Comparison of ENCODE assay signal across 9 mouse cellular contexts in genomic region chr3:96704778-96705177, GRCm38 (mm10). TPM values are rescaled to one million over a fixed set of nuclear protein-coding genes. Genes with fewer than 3 reads are reported as not detected.
A peak's percentile ranks its signal among the peaks of the same experiment; 100 is the strongest.
DNase-seq lines count a peak whose midpoint lies in the region; TF ChIP-seq lines count a peak whose summit lies in the region.
"Had no signal": no experiment of that assay in that cellular context is flagged by ENCODE, and none has a peak within 500 bp of the region (broad histone marks: within the 10 kb centered on the region; RNA-seq: fewer than 3 reads in every experiment).

No protein-coding gene starts in this region.

- 0 out of 2 replicates have a peak, but pooled peaks have one; percentile 18 for TF ChIP-seq CTCF in lung, adult 2 months (IDR thresholded peaks at IDR 0.05; ENCODE audit: insufficient read depth, low read length)

- peaks cover 4% of the 10 kb centered on the region; the same call in 1 of the 2 replicates for H3K4me1 ChIP-seq in lung, adult 2 months (ENCODE audit: control insufficient read depth, insufficient read depth, low read length)

- no peaks in the 10 kb centered on the region; the same call in 1 of the 2 replicates for H3K36me3 ChIP-seq in splenic B cell, adult 2 months (ENCODE audit: control insufficient read depth, insufficient read depth, low read length, poor library complexity, severe bottlenecking)

- H3K4me3 ChIP-seq in lung, adult 2 months (replicated peaks; ENCODE audit: extremely low read depth, low read depth, low read length) = no peak overlapping the region

- 71% methylated on average over 11 of the region's 11 CpGs for WGBS in lung, adult 2 months

- no peaks in the 10 kb centered on the region for H3K27me3 ChIP-seq in splenic B cell, adult 2 months (ENCODE audit: control insufficient read depth, insufficient read depth, low read length, poor library complexity, severe bottlenecking)

- intact Hi-C loops in heart, postnatal 25 days (cut with DNase I) = loop anchor here (5.0 kb wide), 2 partner anchors 37 to 62 kb away; no protein-coding TSS in a partner anchor

- DNase-seq in heart, adult 11 months = peak; percentile 91
- DNase-seq in heart, postnatal 25 days (ENCODE audit: low spot score) = no peak
- peak; percentile 29 for DNase-seq in lung, adult 2 months
- no peak for DNase-seq in lung, postnatal 25 days (ENCODE audit: low spot score)
- DNase-seq in ZHBTc4 (ENCODE audit: low read depth, low spot score) = peak; percentile 52
- peak; percentile 44 for DNase-seq in splenic B cell, adult 2 months (ENCODE audit: low read depth, low spot score)
- no peak for DNase-seq in layer of hippocampus, postnatal 14 days (ENCODE audit: low spot score in 2 of 2)
- DNase-seq in layer of hippocampus, postnatal 10 days (ENCODE audit: low spot score in 2 of 2) = no peak
- DNase-seq: layer of hippocampus, adult 9-11 months had no signal

- TF ChIP-seq POLR2A in lung, adult 2 months (IDR thresholded peaks at IDR 0.05; ENCODE audit: borderline replicate concordance, extremely low read depth, low read depth, low read length) = no peak

RNA-seq across cellular contexts. Expression of gene Nudt17, which starts 3.6 kb away (rescaled TPM):
- total RNA-seq in heart, postnatal 25 days (2021) = 1 to 10 TPM; 2.3 to 3.2 TPM
- 3.8 and 4.7 TPM in 2 replicates for polyA plus RNA-seq in lung, adult 2 months (2012; rRNA removed)
- 10 to 100 TPM; 12.1 to 14.6 TPM for total RNA-seq in layer of hippocampus, postnatal 14 days (2021)
- 10 to 100 TPM in 1 of 2 experiments, 1 to 10 TPM in 1; 9.8 to 11.0 TPM for total RNA-seq in layer of hippocampus, postnatal 10 days (2021)

RNA-seq across cellular contexts. Expression of gene Pias3, which starts 8.6 kb away (rescaled TPM):
- 10 to 100 TPM; 14.0 to 17.5 TPM for total RNA-seq in heart, postnatal 25 days (2021)
- 39.3 and 44.1 TPM in 2 replicates for polyA plus RNA-seq in lung, adult 2 months (2012; rRNA removed)
- total RNA-seq in layer of hippocampus, postnatal 14 days (2021) = 10 to 100 TPM; 28.1 to 30.0 TPM
- 10 to 100 TPM; 25.6 to 31.7 TPM for total RNA-seq in layer of hippocampus, postnatal 10 days (2021)

RNA-seq across cellular contexts. Expression of gene Polr3c, which starts 22.6 kb away (rescaled TPM):
- total RNA-seq in heart, postnatal 25 days (2021) = 10 to 100 TPM; 23.1 to 25.2 TPM
- 16.7 and 29.8 TPM in 2 replicates for polyA plus RNA-seq in lung, adult 2 months (2012; rRNA removed)
- total RNA-seq in layer of hippocampus, postnatal 14 days (2021) = 10 to 100 TPM; 25.5 to 26.3 TPM
- 10 to 100 TPM; 26.4 to 28.1 TPM for total RNA-seq in layer of hippocampus, postnatal 10 days (2021)

RNA-seq across cellular contexts. Expression of gene Rnf115, which starts 22.7 kb away (rescaled TPM):
- 10 to 100 TPM; 22.8 to 23.3 TPM for total RNA-seq in heart, postnatal 25 days (2021)
- polyA plus RNA-seq in lung, adult 2 months (2012; rRNA removed) = 16.3 and 16.4 TPM in 2 replicates
- 10 to 100 TPM; 59.6 to 60.9 TPM for total RNA-seq in layer of hippocampus, postnatal 14 days (2021)
- 10 to 100 TPM; 46.3 to 56.3 TPM for total RNA-seq in layer of hippocampus, postnatal 10 days (2021)

RNA-seq across cellular contexts. Expression of gene Ankrd35, which starts 34.8 kb away (rescaled TPM):
- under 1 TPM; 0.60 to 0.95 TPM for total RNA-seq in heart, postnatal 25 days (2021)
- polyA plus RNA-seq in lung, adult 2 months (2012; rRNA removed) = 1.4 and 3.6 TPM in 2 replicates
- 1 to 10 TPM; 6.4 to 6.5 TPM for total RNA-seq in layer of hippocampus, postnatal 14 days (2021)
- total RNA-seq in layer of hippocampus, postnatal 10 days (2021) = 1 to 10 TPM; 6.9 to 7.4 TPM

Comparison
In these comparisons a context has a peak if more than half of its experiments do, and no peak if none do; other contexts are left out.
1. DNase-seq: peak in heart, adult 11 months (single experiment), lung, adult 2 months (single experiment), ZHBTc4 (single experiment) and splenic B cell, adult 2 months (single experiment); none in heart, postnatal 25 days (single experiment), lung, postnatal 25 days (single experiment), layer of hippocampus, postnatal 14 days (0 of 2) and layer of hippocampus, postnatal 10 days (0 of 2).